Mouse (Mus musculus) lung, postnatal 0 days (tissue): ENCODE data around the gene Rnf150.

Source experiments
- CTCF ChIP-seq: IDR thresholded peaks from 2 replicates; pipeline ENCODE4 v1.5.1; 2016; ENCODE audit warnings: antibody characterized with exemption, mild to moderate bottlenecking
- EP300 ChIP-seq: IDR thresholded peaks from 2 replicates; pipeline ENCODE4 v1.6.1; 2016; ENCODE audit warnings: antibody characterized with exemption, mild to moderate bottlenecking, control low read depth

DNA sequence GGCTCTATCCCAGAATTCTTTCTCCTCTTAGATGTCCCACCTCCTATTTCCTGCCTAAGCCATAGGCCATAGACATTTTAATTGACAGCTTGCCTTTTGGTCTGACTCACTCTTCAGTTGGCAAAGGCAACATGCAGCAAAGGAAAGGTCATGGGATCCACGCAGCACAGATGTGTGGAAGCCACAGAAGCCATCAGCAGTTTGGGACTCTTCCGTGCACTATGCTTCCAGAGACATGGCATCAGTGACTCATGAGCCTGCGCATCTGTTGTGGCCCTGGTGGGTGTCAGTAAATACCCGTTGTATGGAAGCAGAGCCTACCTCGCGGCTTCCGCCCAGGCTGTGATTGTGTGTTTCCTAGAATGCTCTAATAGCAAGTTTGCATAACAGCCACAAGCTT lies 68.4 kb downstream of the Rnf150 start:
- TF ChIP-seq CTCF (no peak), EP300 (no peak)
